Comparison of ENCODE assay signal across 8 mouse cellular contexts in genomic region chr11:84880465-84880961, GRCm38 (mm10). TPM values are rescaled to one million over a fixed set of nuclear protein-coding genes. Genes with fewer than 3 reads are reported as not detected.
A peak's percentile ranks its signal among the peaks of the same experiment; 100 is the strongest.
DNase-seq lines count a peak whose midpoint lies in the region; ATAC-seq and TF ChIP-seq lines count a peak whose summit lies in the region.

No protein-coding gene starts in this region.

- H3K27ac ChIP-seq in CH12.LX (ENCODE audit: insufficient read depth, low read depth), result no peak overlapping the region
- peak overlapping the region; percentile 93 for H3K27ac ChIP-seq in embryonic facial prominence, embryonic 13.5 days
- H3K27ac ChIP-seq in heart, embryonic 11.5 days (ENCODE audit: low read depth, low read length), result peak overlapping the region; percentile 95
- peak overlapping the region; percentile 94 for H3K27ac ChIP-seq in kidney, embryonic 14.5 days (ENCODE audit: low read depth, low read length)

- no peaks in the 10 kb centered on the region for H3K27me3 ChIP-seq in CH12.LX (replicated peaks)
- H3K27me3 ChIP-seq in embryonic facial prominence, embryonic 13.5 days, result no peaks in the 10 kb centered on the region
- no peaks in the 10 kb centered on the region for H3K27me3 ChIP-seq in heart, embryonic 11.5 days (ENCODE audit: control insufficient read depth, insufficient read depth, low read length)
- H3K27me3 ChIP-seq in kidney, embryonic 14.5 days (ENCODE audit: control insufficient read depth, insufficient read depth, low read length), result no peaks in the 10 kb centered on the region

- 0 out of 2 replicates have a peak, but pooled peaks have one; percentile 17 for ATAC-seq in embryonic facial prominence, embryonic 13.5 days (ENCODE audit: insufficient number of reproducible peaks, insufficient read depth, low FRiP score, low TSS enrichment, low read depth)
- ATAC-seq in heart, embryonic 11.5 days (replicated peaks; ENCODE audit: insufficient number of reproducible peaks, low FRiP score, low TSS enrichment), result peak; percentile 58
- peak; percentile 70 for ATAC-seq in kidney, embryonic 14.5 days (ENCODE audit: low FRiP score, low TSS enrichment)

- WGBS in embryonic facial prominence, embryonic 13.5 days, result under 1% methylated on average over 24 of the region's 24 CpGs
- WGBS in heart, embryonic 11.5 days (ENCODE audit: insufficient replicate concordance), result under 1% methylated on average over 24 of the region's 24 CpGs
- WGBS in kidney, embryonic 14.5 days, result 0% methylated on average over 20 of the region's 24 CpGs

- H3K4me3 ChIP-seq in CH12.LX (replicated peaks in 1 of 3; ENCODE audit: low read depth in 2 of 3, low read length in 2 of 3, poor library complexity in 1 of 3), result peak overlapping the region; percentile 83 to 97 (median 88)
- peak overlapping the region; percentile 84 for H3K4me3 ChIP-seq in embryonic facial prominence, embryonic 13.5 days
- H3K4me3 ChIP-seq in heart, embryonic 11.5 days (ENCODE audit: low read depth, low read length), result peak overlapping the region; percentile 88
- peak overlapping the region; percentile 95 for H3K4me3 ChIP-seq in kidney, embryonic 14.5 days (ENCODE audit: low read length)

- peaks cover 5 to 42% of the 10 kb centered on the region in 2 experiments; a peak in 3 of 4 replicates for H3K4me1 ChIP-seq in CH12.LX (ENCODE audit: control insufficient read depth in 1 of 2, insufficient read depth in 2 of 2)
- H3K4me1 ChIP-seq in embryonic facial prominence, embryonic 13.5 days, result peaks cover 14% of the 10 kb centered on the region
- peaks cover 6% of the 10 kb centered on the region for H3K4me1 ChIP-seq in heart, embryonic 11.5 days (ENCODE audit: control insufficient read depth, insufficient read depth, low read length)
- peaks cover 11% of the 10 kb centered on the region for H3K4me1 ChIP-seq in kidney, embryonic 14.5 days (ENCODE audit: control insufficient read depth, insufficient read depth, low read length)

- peak; percentile 45 for DNase-seq in CH12.LX (ENCODE audit: extremely low read depth)
- peak; percentile 75 for DNase-seq in adrenal gland, adult 2 months
- peak; percentile 55 for DNase-seq in lung, postnatal 14 days
- DNase-seq in ovary, postnatal 10 days (ENCODE audit: low spot score), result peak; percentile 33
- no peak for DNase-seq in left cerebral cortex, postnatal 14 days (ENCODE audit: low spot score in 2 of 2)

- no peak for TF ChIP-seq POLR2A in CH12.LX (IDR thresholded peaks at IDR 0.05; ENCODE audit: low read depth, low read length)

- peaks cover 24% of the 10 kb centered on the region for H3K79me2 ChIP-seq in CH12.LX (replicated peaks; ENCODE audit: control insufficient read depth, extremely low read depth, insufficient read depth, poor library complexity, severe bottlenecking)

- intact Hi-C loops in left cerebral cortex, postnatal 14 days (cut with DNase I), result no loop called here

- dilution Hi-C loops in CH12.LX (cut with MboI; ENCODE audit: extremely low pct_ligation_motif_present, extremely low pct_unique_long_range_greater_than_20kb, low sequenced_read_pairs), result no loop called here

- H3K9ac ChIP-seq in CH12.LX (ENCODE audit: insufficient read depth, low read depth), result peak overlapping the region; percentile 96
- peak overlapping the region; percentile 86 for H3K9ac ChIP-seq in embryonic facial prominence, embryonic 13.5 days
- H3K9ac ChIP-seq in heart, embryonic 11.5 days (ENCODE audit: low read depth, low read length), result peak overlapping the region; percentile 97
- peak overlapping the region; percentile 89 for H3K9ac ChIP-seq in kidney, embryonic 14.5 days (ENCODE audit: low read depth, low read length)

- TF ChIP-seq RAD21 in CH12.LX (IDR thresholded peaks at IDR 0.05; ENCODE audit: low read depth, low read length), result no peak

- no peak for TF ChIP-seq EP300 in CH12.LX (IDR thresholded peaks at IDR 0.05; ENCODE audit: low read length)

- peaks cover 27 to 60% of the 10 kb centered on the region in 2 experiments for H3K36me3 ChIP-seq in CH12.LX (replicated peaks in 1 of 2; ENCODE audit: control insufficient read depth in 1 of 2, insufficient read depth in 1 of 2, low read length in 1 of 2)
- peaks cover 33% of the 10 kb centered on the region for H3K36me3 ChIP-seq in embryonic facial prominence, embryonic 13.5 days
- peaks cover 14% of the 10 kb centered on the region for H3K36me3 ChIP-seq in heart, embryonic 11.5 days (ENCODE audit: control insufficient read depth, insufficient read depth, low read length)
- peaks cover 34% of the 10 kb centered on the region for H3K36me3 ChIP-seq in kidney, embryonic 14.5 days (ENCODE audit: control insufficient read depth, insufficient read depth, low read length)

- peak overlapping the region; percentile 75 for H3K4me2 ChIP-seq in CH12.LX (ENCODE audit: insufficient read depth, low read depth, poor library complexity, severe bottlenecking)
- H3K4me2 ChIP-seq in embryonic facial prominence, embryonic 13.5 days, result peak overlapping the region; percentile 94
- H3K4me2 ChIP-seq in heart, embryonic 11.5 days, result peak overlapping the region; percentile 65
- H3K4me2 ChIP-seq in kidney, embryonic 14.5 days (replicated peaks; ENCODE audit: low read depth, low read length), result peak overlapping the region; percentile 89

- no peaks in the 10 kb centered on the region for H3K9me3 ChIP-seq in CH12.LX (replicated peaks; ENCODE audit: low read length)
- H3K9me3 ChIP-seq in embryonic facial prominence, embryonic 13.5 days, result no peaks in the 10 kb centered on the region
- H3K9me3 ChIP-seq in heart, embryonic 11.5 days (replicated peaks; ENCODE audit: control insufficient read depth, low read length), result no peaks in the 10 kb centered on the region
- H3K9me3 ChIP-seq in kidney, embryonic 14.5 days (ENCODE audit: control insufficient read depth, low read length), result no peaks in the 10 kb centered on the region

- in situ Hi-C loops in CH12.LX (cut with MboI; ENCODE audit: low pct_ligation_motif_present, low pct_unique_long_range_greater_than_20kb, low sequenced_read_pairs), result no loop called here

- TF ChIP-seq CTCF in CH12.LX (conservative IDR thresholded peaks at IDR 0.05 in 1 of 2, IDR thresholded peaks at IDR 0.05 in 1 of 2; ENCODE audit: low read depth in 2 of 2, low read length in 2 of 2), result peak; percentile 10 to 54; a peak in 2 of 4 replicates

RNA-seq across cellular contexts. Expression of gene Pigw, which starts 0.4 kb away (rescaled TPM):
- 5.7 and 6.0 TPM in 2 replicates for total RNA-seq in CH12.LX (2012; rRNA removed)
- total RNA-seq in CH12.LX (2014; rRNA removed), result 5.5 and 6.5 TPM in 2 replicates
- 7.8 and 9.2 TPM in 2 replicates for polyA plus RNA-seq in CH12.LX (2012; ENCODE audit: insufficient read length, low read depth)
- 10 to 100 TPM in 1 of 2 experiments, 1 to 10 TPM in 1; 6.5 to 10.1 TPM for total RNA-seq in adrenal gland, adult 2 months (2021)
- polyA plus RNA-seq in adrenal gland, adult 2 months (2012; rRNA removed), result 1.2 and 1.9 TPM in 2 replicates
- 1.5 and 2.3 TPM in 2 replicates for polyA plus RNA-seq in embryonic facial prominence, embryonic 13.5 days (2015; fragmentation: Nextera tagmentation; extraction: Ambion mirVana)
- 2.0 and 4.0 TPM in 2 replicates for polyA plus RNA-seq in heart, embryonic 11.5 days (2014; fragmentation: Nextera tagmentation; extraction: Ambion mirVana)
- 4.0 and 4.8 TPM in 2 replicates for polyA plus RNA-seq in kidney, embryonic 14.5 days (2014; fragmentation: Nextera tagmentation; extraction: Ambion mirVana)
- 1 to 10 TPM; 7.5 to 9.5 TPM for total RNA-seq in left cerebral cortex, postnatal 14 days (2021)

RNA-seq across cellular contexts. Expression of gene Myo19, which starts 0.6 kb away (rescaled TPM):
- total RNA-seq in CH12.LX (2012; rRNA removed), result 9.1 and 13.0 TPM in 2 replicates
- total RNA-seq in CH12.LX (2014; rRNA removed), result 8.0 TPM in 2 replicates
- 23.1 and 27.1 TPM in 2 replicates for polyA plus RNA-seq in CH12.LX (2012; ENCODE audit: insufficient read length, low read depth)
- 10 to 100 TPM in 1 of 2 experiments, 1 to 10 TPM in 1; 9.3 to 13.2 TPM for total RNA-seq in adrenal gland, adult 2 months (2021)
- polyA plus RNA-seq in adrenal gland, adult 2 months (2012; rRNA removed), result 11.4 and 12.7 TPM in 2 replicates
- polyA plus RNA-seq in embryonic facial prominence, embryonic 13.5 days (2015; fragmentation: Nextera tagmentation; extraction: Ambion mirVana), result 8.6 and 10.0 TPM in 2 replicates
- polyA plus RNA-seq in heart, embryonic 11.5 days (2014; fragmentation: Nextera tagmentation; extraction: Ambion mirVana), result 7.2 and 7.7 TPM in 2 replicates
- polyA plus RNA-seq in kidney, embryonic 14.5 days (2014; fragmentation: Nextera tagmentation; extraction: Ambion mirVana), result 9.2 and 15.0 TPM in 2 replicates
- 10 to 100 TPM; 12.3 to 12.8 TPM for total RNA-seq in left cerebral cortex, postnatal 14 days (2021)

RNA-seq across cellular contexts. Expression of gene Ggnbp2, which starts 9.9 kb away (rescaled TPM):
- total RNA-seq in CH12.LX (2012; rRNA removed), result 67.3 and 70.9 TPM in 2 replicates
- total RNA-seq in CH12.LX (2014; rRNA removed), result 86.5 and 105 TPM in 2 replicates
- 108 and 125 TPM in 2 replicates for polyA plus RNA-seq in CH12.LX (2012; ENCODE audit: insufficient read length, low read depth)
- 10 to 100 TPM; 67.1 to 87.0 TPM for total RNA-seq in adrenal gland, adult 2 months (2021)
- polyA plus RNA-seq in adrenal gland, adult 2 months (2012; rRNA removed), result 7.5 and 8.2 TPM in 2 replicates
- 71.8 and 77.6 TPM in 2 replicates for polyA plus RNA-seq in embryonic facial prominence, embryonic 13.5 days (2015; fragmentation: Nextera tagmentation; extraction: Ambion mirVana)
- polyA plus RNA-seq in heart, embryonic 11.5 days (2014; fragmentation: Nextera tagmentation; extraction: Ambion mirVana), result 52.4 and 54.8 TPM in 2 replicates
- polyA plus RNA-seq in kidney, embryonic 14.5 days (2014; fragmentation: Nextera tagmentation; extraction: Ambion mirVana), result 68.7 and 74.7 TPM in 2 replicates
- 10 to 100 TPM; 78.1 to 81.8 TPM for total RNA-seq in left cerebral cortex, postnatal 14 days (2021)

RNA-seq across cellular contexts. Expression of gene Znhit3, which starts 35.7 kb away (rescaled TPM):
- total RNA-seq in CH12.LX (2012; rRNA removed) (59.3 and 87.0 TPM in 2 replicates), CH12.LX (2014; rRNA removed) (130 and 140 TPM in 2 replicates)
- polyA plus RNA-seq in CH12.LX (2012; ENCODE audit: insufficient read length, low read depth), result 61.4 and 62.9 TPM in 2 replicates
- total RNA-seq in adrenal gland, adult 2 months (2021), result 10 to 100 TPM in 1 of 2 experiments, 1 to 10 TPM in 1; 8.6 to 13.7 TPM
- polyA plus RNA-seq in adrenal gland, adult 2 months (2012; rRNA removed), result 5.8 and 6.2 TPM in 2 replicates
- 58.7 and 69.0 TPM in 2 replicates for polyA plus RNA-seq in embryonic facial prominence, embryonic 13.5 days (2015; fragmentation: Nextera tagmentation; extraction: Ambion mirVana)
- 44.7 and 46.2 TPM in 2 replicates for polyA plus RNA-seq in heart, embryonic 11.5 days (2014; fragmentation: Nextera tagmentation; extraction: Ambion mirVana)
- polyA plus RNA-seq in kidney, embryonic 14.5 days (2014; fragmentation: Nextera tagmentation; extraction: Ambion mirVana), result 71.6 and 81.0 TPM in 2 replicates
- total RNA-seq in left cerebral cortex, postnatal 14 days (2021), result 10 to 100 TPM; 28.0 to 34.8 TPM

RNA-seq across cellular contexts. Expression of gene Dhrs11, which starts 51.7 kb away (rescaled TPM):
- total RNA-seq in CH12.LX (2012; rRNA removed) (8.3 and 9.6 TPM in 2 replicates), CH12.LX (2014; rRNA removed) (6.1 and 6.8 TPM in 2 replicates)
- polyA plus RNA-seq in CH12.LX (2012; ENCODE audit: insufficient read length, low read depth), result 17.0 and 17.1 TPM in 2 replicates
- total RNA-seq in adrenal gland, adult 2 months (2021), result 10 to 100 TPM; 41.6 to 42.4 TPM
- polyA plus RNA-seq in adrenal gland, adult 2 months (2012; rRNA removed), result 88.1 and 97.1 TPM in 2 replicates
- polyA plus RNA-seq in embryonic facial prominence, embryonic 13.5 days (2015; fragmentation: Nextera tagmentation; extraction: Ambion mirVana), result 12.5 and 17.6 TPM in 2 replicates
- polyA plus RNA-seq in heart, embryonic 11.5 days (2014; fragmentation: Nextera tagmentation; extraction: Ambion mirVana), result 34.3 and 43.5 TPM in 2 replicates
- 8.3 and 10.4 TPM in 2 replicates for polyA plus RNA-seq in kidney, embryonic 14.5 days (2014; fragmentation: Nextera tagmentation; extraction: Ambion mirVana)
- 1 to 10 TPM; 7.2 to 7.6 TPM for total RNA-seq in left cerebral cortex, postnatal 14 days (2021)

Comparison
In these comparisons a context has a peak if more than half of its experiments do, and no peak if none do; other contexts are left out.
1. DNase-seq: peak in CH12.LX (single experiment), adrenal gland, adult 2 months (single experiment), lung, postnatal 14 days (single experiment) and ovary, postnatal 10 days (single experiment); none in left cerebral cortex, postnatal 14 days (0 of 2).
2. ATAC-seq: peak in every context shown above with its lines; median percentile 70 in kidney, embryonic 14.5 days; 58 in heart, embryonic 11.5 days; 17 in embryonic facial prominence, embryonic 13.5 days.
3. Peak in every context shown above with its lines, with median percentiles within 50 percentile points of each other: H3K4me2 ChIP-seq, H3K4me3 ChIP-seq and H3K9ac ChIP-seq.